Mouse (Mus musculus): ENCODE data around the gene Dnah2.

Gene Dnah2

DNA sequence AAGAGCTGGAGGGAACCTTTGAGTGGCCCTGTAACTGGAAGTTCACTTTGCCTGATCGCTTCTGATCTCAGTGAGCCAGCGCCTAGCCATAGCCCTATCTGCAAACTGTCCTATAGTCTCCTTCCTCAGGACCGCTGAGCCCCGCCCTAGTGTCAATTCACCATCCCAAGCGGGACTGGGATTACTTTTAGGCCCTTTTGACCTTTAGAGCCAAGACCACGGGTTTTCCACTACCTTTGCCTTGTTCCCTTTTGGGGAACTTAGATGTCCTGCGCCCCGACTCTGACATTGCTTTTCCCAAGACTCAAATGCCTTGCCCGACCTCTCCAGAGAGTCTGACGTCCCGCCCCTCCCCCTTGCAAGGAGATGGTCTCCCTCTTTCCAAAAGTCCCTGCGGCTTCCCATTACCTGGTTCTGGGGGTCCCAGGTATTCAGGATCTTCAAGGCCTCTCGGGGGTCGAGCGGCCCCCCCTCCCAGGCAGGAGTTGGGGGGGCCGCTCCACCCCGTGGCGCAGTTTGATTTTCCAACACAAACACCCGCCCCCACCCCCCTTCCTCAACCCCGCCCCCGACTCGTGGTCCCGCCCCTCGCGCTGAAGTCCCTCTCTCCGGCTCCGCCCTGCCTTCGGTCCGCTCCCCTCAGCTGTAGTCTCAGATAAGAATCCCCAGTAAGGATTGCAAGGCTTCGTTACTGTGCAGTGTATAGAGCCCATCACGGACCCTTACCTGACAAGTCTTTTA lies 128.9 kb downstream of the Dnah2 start:
- DNase-seq (ENCODE audit: low read depth, low spot score) = no peak

DNA sequence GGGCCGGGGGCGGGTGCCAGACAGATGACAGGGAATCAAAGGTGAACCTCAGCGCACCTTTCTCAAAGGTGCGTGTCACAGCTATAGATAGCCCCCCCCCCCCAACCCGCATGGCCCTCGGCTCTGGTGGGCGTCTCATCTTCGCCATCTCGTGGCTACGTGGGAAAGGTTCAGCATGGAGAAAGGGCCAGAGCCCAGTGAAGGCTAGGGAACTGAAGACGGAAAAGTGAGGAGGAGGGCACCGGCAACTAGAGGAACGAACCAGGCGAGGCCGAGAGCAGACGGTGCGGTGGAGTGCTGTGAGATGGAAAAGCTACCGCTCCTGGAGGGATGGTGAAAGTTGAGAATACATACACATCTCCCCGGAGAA lies 129.5 kb downstream of the Dnah2 start:
- no peak for DNase-seq (ENCODE audit: low read depth, low spot score)

DNA sequence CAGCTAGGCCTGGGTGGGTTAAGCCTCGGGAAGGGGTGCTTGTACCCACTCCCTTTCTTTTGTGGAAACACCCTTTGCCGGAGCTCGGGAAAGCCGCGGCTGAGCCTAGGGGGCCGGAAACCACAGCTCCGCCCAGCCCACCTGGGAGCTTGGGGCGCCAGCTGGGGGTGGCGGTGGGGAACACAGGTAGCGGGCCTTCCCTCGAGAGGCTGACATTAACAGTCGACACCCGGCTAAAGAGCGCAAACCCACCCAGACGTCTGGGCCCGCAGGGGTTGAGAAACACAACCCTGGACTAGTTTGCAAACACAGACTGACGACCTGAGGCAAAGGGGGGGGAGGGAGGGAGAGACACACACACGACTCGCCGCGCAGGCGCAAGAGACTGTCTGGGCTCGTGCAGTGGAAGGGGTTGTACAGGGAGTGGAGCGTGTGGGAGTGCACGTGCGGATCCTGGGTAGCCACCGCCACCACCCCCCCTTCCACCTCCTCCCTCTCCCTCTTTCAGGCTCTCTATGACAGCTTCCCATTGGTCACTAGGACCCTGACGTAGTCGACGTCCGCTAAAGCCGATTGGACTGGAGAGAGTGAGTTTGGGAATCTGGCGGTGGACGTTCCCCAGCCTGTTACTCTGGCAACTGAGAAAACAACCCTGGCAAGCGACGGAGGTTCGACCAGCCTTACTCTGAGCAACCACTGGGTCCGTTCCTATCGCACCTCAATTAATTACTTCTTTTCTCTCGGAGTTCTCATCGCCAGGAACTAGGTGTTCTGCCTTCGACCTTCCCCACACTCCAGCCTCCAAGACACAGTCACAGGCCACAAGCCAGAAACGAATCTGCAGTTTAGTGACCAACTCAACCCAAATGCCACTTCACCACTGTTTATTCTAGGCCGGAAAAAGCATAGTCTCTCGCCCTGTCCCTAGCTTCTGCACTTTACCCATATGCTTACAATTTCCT lies 130.1 kb downstream of the Dnah2 start:
- DNase-seq (ENCODE audit: low read depth, low spot score) = peak; percentile 99

DNA sequence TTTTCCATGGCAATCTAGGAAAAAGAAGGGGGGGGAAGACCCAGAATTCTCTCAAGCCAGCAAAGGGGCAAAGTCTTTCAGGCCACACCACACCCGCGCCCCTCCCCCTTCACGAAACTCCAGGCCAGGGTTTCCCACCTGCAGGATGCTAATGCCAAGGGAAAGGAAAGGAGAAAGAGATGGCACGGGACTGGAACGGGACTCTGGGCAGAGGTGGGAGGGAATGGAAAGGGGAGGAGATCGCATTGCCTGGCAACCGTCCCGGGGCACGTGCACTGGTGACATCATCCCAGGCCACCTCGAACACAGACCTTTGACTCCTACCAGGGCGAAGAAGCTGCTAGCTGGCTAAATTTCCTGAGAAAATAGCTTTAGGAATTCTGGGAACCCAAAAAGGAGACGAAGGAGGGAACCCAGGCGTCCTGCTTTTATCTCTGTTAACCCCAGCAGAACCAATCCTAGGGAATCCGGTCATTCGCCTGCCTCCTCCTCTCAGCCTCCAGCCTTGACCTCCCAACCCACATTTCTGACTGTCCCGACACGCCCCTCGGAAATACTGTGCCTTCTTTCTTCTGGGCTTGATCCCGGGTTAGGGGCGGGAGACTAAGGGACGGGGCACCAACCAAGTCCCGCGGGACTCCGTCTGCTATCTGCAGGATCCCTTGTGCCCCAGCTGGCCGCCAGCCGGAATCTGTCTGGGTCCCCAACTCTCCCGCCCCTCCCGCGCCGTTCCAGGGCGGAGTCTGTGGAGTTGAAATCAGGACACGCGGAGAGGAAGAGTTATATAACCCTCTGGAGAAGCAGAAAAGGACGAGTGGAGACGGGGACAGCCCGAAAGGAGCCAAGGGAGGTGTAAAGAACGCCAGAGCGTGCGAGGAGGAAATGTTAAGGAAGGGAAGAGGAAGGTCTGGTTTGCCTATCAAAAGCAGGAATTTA lies 131.2 kb downstream of the Dnah2 start:
- DNase-seq (ENCODE audit: low read depth, low spot score) = peak; percentile 97

DNA sequence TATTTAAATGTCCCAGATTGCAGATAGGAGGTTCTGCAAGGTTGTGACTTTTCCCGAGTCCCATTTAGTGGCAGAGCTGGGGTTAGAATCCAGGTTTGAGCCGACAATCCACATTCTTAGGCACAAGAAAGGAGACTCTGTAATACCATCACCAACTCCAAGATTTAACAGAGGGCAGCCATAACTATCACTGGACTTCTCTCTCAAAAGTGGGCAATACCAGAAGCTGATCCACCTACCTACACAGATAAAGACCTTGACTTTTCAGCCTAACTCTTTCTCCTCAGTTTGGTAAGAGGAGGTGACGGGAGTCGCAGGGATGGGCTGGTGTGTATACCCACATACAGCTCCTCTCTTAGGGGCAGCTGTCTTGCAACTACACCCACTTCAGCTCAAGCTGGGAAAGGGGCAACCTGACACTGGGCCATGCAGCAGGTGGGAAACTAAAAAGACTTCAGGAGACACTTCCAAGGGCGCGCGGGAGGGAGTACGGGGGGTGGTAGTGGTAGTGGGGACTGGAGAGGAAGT lies 131.9 kb downstream of the Dnah2 start:
- DNase-seq (ENCODE audit: low read depth, low spot score) = no peak

DNA sequence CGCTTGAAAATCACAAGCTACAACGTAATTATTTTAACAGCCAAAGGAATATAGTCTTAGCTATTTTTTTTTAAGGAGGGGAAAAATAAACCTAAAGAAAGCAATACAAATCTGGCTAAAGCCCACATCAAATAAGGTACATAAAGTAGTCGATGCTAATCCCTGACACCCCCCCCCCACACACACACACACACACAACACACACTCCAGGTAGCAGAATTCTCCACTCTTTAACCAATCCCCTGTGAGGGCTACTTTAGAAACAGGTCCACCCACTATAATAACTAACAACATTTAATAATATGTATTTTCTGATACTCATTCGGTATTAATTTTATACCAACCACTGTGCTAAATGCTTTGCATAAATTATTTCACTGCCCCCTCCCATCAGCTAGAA lies 132.4 kb downstream of the Dnah2 start:
- no peak for DNase-seq (ENCODE audit: low read depth, low spot score)

DNA sequence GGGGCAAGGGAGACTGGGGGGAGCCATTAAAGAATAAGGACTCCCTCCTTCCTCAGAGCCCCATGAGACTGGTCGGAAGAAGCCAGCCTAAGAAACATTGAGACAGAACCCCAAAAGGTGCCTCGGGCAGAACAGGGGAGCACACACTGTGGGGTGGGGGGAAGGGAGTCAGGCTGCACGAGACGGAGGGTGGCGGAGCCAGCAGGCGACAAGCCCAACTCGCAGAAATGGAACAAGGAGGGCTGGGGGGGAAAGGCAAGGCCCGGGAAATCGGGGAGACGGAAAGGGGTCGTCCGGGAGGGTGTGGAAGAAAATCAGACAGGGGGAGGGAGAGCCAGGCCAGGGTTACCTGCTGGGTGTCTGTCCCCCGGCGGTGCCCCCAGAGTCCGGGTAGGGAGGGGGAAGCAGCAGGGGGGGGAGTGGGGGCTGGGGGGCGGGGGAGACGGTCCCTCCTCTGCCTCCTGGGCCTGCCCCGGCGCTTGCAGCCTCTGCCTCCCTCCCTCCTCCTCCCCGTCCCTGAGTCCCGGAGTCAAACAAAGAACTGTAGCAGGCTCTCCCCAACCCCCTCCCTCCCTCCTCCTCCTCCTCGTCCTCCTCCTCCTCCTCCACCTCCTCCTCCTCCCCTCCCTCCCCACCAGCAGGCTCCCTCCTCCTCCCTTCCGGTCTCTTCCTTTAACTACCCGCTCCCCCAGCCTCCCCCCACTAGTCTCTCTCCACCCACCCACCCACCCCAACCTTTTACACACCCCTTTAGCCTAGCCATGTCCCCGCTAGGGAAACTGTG lies 133.1 kb downstream of the Dnah2 start:
- DNase-seq (ENCODE audit: low read depth, low spot score) = no peak

DNA sequence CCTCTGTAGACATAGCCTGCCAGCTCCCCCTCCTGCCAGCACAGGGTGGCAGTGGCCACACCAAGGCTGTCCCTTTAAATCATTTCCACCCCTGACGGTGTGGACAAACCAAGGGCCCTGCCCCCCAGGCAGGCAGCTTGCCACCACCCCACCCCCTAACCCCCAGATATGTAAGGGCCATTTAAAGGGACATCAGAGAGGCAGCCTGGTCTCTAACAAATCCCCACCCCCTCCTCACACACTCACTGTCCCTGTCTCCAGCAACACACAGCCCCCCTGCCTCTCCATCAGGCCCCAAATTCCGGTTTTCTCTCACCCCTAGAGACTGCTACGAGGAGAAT lies 133.6 kb downstream of the Dnah2 start:
- peak; percentile 93 for DNase-seq (ENCODE audit: low read depth, low spot score)

DNA sequence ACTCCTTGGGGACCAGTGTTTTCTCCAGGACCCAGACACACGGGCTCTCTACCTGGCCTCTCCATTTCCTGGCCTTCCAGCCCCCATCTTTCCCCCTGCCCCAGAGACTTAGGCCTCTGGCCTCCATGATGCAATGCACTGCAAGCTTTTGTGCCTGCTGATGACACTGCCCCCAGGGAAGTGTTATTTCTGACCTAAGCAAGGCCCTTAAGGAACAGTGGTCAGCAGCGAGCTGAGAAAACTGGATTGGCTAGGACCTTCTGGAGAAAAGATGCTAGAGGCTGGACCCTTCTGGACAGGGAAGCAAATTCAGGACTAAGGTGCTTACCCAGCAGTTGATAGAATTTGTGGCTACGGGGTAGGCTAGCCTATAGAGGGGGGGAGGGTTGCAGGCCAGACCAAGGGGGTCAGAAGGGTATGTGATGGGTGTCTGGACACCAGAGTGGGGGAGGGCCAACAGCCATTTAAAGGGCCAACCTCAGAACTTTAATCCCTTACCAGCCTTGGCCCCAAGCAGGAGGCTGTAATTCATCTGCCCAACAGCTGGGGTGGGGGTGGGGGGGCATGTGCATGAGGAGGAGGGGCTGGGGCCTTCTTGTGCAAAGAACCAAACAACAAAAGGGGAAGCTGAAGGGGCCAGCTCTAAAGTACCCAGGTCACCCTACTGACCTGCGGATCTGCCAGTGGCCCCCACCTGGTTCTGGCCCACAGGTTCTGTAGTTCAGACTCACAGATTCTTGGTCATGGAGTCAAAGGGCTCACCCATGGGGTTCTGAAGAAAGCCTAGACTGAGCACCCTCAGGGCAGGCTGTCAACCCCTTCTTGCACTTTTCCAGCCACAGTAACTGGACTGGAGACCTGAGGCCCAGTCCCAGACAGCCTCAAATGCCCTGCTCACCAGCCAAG lies 134.2 kb downstream of the Dnah2 start:
- DNase-seq (ENCODE audit: low read depth, low spot score) = no peak

DNA sequence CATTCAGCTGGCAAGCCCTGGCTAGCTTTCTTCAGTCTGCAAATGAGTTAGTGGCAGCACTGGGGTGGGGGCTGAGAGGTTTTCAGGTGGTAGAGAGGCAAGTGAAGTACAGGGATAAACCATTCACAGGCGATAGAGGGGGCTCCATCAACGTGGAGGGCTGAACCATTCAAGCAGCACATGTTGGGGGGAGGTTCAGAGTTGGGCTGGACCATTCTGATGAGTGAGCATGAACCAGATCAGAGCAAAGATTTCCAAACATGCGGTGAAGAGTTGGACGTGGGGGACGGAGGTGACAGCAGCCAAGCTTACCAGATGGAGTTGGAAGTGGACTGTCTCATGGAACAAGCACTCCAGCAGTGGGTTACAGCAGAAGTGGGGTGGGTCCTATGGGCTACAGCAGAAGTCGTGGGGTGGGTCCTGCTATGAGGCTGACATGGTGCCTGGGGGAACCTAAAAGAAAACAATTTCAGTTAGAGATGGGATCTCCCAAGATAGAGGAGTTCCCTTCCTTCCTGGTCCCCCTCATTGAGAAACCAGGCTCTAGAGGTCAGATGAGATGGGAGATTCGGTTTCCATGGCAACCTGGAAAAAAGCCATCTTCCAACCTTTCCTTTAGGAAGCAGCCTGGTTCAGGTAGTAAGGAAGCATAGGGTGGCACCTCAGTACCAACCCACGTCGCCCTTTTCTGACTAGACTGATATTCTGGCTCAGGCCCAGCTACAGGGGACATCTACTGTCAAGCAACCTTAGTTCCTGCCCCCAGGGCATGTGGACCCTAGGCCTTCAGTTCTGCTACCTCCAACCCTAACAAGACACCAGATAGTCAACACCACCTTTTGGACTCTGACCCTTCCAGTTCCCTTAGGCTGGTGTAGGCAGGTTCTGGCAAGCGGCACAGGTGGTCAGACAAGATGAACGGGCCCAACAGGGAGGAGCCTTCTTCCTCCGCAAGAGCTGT lies 135.4 kb downstream of the Dnah2 start, which contains the start of gene Kdm6b:
TSS of gene Kdm6b (minus strand) at position 455 of the 961 bp plus-strand sequence.
- DNase-seq (ENCODE audit: low read depth, low spot score) = no peak

DNA sequence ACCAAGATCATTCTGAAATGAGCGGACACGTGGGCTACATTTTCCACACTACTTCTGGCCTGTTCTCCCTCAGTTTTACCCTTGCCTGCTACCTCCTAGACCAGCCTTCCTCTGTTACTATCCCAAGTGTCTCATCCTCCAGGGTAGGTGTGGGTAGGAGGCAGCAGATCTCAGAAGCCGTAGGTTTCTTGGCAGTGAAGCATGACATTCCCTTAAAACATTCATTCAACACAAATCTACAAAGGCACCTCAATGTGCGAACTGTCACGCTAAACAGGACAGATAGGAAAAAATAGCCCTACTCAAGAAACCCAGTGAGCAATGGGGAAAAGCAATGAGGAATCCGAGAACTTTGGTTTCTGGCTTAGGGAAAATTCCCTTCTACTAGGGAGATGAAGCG lies 136.4 kb downstream of the Dnah2 start:
- DNase-seq (ENCODE audit: low read depth, low spot score) = no peak

DNA sequence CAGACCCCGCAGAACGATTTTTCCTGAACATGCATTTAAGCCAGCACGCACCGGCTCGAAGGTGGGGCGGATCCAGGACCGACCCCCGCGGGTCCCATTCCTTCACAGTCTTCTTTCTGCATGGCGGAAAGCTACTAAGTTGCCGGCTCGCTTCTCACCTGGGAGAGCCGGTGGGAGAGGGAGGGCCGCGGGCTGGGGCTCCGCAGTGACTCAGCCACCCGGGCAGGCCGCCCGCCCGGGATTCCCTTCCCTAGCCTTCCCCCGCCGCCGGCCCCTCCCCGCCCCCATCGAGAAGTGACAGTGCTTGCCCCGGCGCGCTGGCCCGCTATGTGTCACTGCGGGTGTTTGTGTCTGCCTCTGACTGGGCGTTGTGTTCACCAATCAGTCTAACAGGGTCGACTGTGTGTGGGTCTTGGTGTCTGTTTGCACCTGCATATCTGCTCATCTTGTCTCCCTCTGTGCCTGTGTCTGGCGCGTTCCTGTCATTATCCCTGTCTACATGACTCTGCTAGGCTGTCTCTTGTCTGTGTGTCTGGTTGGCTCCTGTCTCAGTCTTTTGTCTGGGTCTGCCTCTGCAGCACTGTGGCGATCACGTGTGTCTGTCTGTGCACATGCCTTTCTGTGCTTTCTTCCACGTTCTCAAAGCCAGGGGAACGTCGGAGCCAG lies 137.2 kb downstream of the Dnah2 start:
- no peak for DNase-seq (ENCODE audit: low read depth, low spot score)

DNA sequence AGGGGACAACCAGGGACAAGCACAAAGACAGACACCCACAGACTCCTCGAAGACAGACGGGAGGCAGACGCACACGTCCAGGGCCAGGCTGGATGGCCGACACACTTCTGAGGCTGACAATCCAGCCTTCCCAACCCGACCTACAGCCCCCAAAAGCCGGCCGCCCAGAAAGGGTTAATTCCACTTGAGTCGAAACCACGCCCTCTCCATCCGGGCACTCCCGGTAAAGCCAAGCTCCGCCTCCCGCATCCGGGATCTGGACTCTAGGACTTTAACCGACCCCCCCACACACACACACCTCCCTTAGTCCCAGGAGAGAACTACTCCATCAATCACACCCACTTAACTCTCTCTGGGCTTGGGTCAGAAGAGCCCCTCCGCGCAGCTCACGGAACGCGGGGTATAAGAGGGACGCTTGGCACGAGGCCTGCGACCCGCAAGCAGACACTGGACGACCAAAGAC lies 137.8 kb downstream of the Dnah2 start:
- DNase-seq (ENCODE audit: low read depth, low spot score) = peak; percentile 94

DNA sequence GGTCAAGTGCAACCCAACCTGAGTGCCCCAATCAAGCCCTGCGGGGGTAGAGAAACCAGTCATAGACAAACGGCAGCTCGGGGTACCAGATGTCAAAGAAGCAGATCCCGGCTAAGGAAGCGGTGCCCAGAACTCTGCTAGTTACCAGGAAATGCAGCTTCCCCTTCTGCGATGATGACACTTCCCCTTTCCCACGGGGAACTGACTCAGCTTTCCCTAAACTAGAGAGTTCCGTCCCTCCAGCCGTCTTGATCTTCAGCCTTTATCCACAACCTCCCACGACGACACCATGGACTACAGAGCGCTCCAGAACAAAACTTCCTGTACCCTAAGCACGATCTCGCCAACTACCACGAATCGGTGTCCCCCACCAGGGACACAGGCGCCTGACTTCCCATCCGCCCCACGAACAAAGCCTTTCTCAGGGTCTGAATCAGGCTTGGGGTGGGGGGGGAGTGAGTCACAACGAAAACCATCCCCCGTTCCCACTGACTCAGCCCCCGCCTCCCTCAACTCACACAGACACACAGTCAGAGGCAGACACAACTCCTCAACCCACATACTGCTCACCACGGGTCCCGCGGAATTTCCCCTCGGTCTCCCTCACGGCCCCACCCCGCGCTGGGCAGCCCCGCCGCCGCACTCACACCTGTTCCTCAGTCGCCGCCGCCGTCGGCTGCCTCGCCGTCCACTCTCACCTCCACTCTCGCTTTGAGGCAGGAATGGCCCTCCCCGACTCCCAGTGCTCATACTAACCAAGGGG lies 138.4 kb downstream of the Dnah2 start:
- no peak for DNase-seq (ENCODE audit: low read depth, low spot score)

DNA sequence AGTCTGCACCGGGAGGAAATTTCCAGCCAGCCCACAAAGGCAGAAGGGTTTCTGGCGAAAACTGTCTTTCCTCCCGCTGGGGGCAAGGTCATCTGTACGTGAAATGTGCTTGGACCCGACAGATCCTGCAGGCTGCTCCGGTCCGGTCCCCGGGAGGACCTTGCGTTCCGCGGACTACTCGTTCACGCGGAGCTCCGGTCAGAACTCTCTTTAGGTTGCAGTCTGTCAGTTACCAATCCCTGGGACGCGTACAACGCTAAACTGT lies 138.9 kb downstream of the Dnah2 start:
- DNase-seq (ENCODE audit: low read depth, low spot score) = no peak

DNA sequence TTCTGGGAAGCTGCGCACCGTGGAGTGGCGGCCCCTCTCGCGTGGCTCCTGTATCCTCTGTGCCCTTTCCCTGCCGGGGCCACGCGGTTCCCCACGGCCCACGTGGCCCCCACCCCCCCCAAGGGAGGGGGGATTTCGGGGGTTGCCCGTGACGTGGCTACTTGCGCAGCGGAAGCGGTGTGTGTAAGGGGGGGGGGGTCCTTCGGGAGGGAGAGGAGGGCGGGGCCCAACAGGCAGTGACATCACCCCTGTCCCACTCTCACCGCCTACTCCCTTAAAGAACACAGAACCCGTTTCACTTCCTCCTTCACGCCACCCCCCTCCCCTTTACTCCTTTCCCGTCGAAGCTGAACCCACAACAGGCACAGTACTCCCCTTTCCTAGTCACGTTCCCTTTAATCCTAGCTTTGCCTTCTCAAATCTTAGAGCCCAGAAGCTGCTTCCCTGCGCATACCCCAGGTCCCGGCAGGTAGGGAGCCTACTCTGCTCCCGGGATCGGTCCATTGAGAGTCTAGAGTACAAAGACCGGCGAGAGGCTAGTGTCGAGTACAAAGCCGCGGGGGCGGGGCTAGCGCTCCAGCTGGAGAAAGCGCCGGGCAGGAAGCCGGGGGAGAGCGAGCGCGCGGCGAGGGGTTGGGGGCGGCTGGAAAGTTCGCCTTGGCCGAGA lies 139.4 kb downstream of the Dnah2 start:
- DNase-seq (ENCODE audit: low read depth, low spot score) = no peak

Data from skeletal muscle tissue, adult 2 months (tissue).